ENCODE assay signal across 21 mouse cellular contexts in the genomic region with DNA sequence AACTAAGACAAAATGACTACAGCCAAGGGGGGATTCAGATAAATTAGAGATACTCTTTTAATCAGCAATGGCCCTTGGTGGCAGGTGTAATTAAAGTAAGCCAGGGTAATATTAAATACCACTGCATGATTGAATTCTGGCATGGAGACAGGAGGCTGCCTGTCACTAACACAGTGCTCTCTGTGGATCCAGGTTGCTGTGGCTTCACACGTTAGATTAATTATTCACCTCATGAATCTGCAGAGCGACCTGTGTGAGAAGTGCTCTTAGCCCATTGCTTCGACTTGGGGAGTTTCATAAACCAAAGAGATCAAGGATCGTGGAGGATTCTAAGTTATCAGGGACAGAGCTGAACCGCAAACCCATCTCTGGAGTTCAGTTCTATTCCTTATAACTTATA.
DNase-seq lines count a peak whose midpoint lies in the region; ATAC-seq and TF ChIP-seq lines count a peak whose summit lies in the region.
"Had no signal": no experiment of that assay in that cellular context is flagged by ENCODE, and none has a peak within 500 bp of the region (broad histone marks: within the 10 kb centered on the region; RNA-seq: fewer than 3 reads in every experiment).

No protein-coding gene starts in this region.

- no peak for TF ChIP-seq POLR2A in kidney, adult 2 months (IDR thresholded peaks at IDR 0.05; ENCODE audit: low read depth, low read length)

- no peak overlapping the region for H3K4me2 ChIP-seq in hindbrain, postnatal 0 days (ENCODE audit: low read depth, low read length)
- H3K4me2 ChIP-seq in hindbrain, embryonic 14.5 days (replicated peaks): no peak overlapping the region
- no peak overlapping the region for H3K4me2 ChIP-seq in kidney, embryonic 16.5 days (replicated peaks; ENCODE audit: low read depth, low read length)
- H3K4me2 ChIP-seq in midbrain, postnatal 0 days (ENCODE audit: low read depth, low read length, poor library complexity, severe bottlenecking): no peak overlapping the region
- H3K4me2 ChIP-seq in midbrain, embryonic 16.5 days (ENCODE audit: low read length): no peak overlapping the region
- H3K4me2 ChIP-seq: forebrain, embryonic 13.5 days; heart, embryonic 13.5 days had no signal

- H3K9ac ChIP-seq in hindbrain, postnatal 0 days (replicated peaks; ENCODE audit: low read length): no peak overlapping the region
- no peak overlapping the region for H3K9ac ChIP-seq in hindbrain, embryonic 14.5 days
- no peak overlapping the region for H3K9ac ChIP-seq in kidney, embryonic 16.5 days (replicated peaks; ENCODE audit: low read length)
- H3K9ac ChIP-seq in midbrain, postnatal 0 days (replicated peaks; ENCODE audit: low read length, poor library complexity, severe bottlenecking): no peak overlapping the region
- H3K9ac ChIP-seq in midbrain, embryonic 16.5 days (ENCODE audit: low read depth, low read length): no peak overlapping the region
- H3K9ac ChIP-seq: forebrain, embryonic 13.5 days; heart, embryonic 13.5 days had no signal

- H3K9me3 ChIP-seq in hindbrain, postnatal 0 days (ENCODE audit: low read length): no peaks in the 10 kb centered on the region
- H3K9me3 ChIP-seq in hindbrain, embryonic 14.5 days (ENCODE audit: control insufficient read depth, low read length): no peaks in the 10 kb centered on the region
- H3K9me3 ChIP-seq in kidney, embryonic 16.5 days (ENCODE audit: low read length): no peaks in the 10 kb centered on the region
- H3K9me3 ChIP-seq in midbrain, postnatal 0 days (ENCODE audit: low read length): no peaks in the 10 kb centered on the region
- H3K9me3 ChIP-seq in midbrain, embryonic 16.5 days (replicated peaks; ENCODE audit: control insufficient read depth, low read length, poor library complexity, severe bottlenecking): no peaks in the 10 kb centered on the region
- H3K9me3 ChIP-seq: forebrain, embryonic 10.5 days; forebrain, embryonic 13.5 days; heart, embryonic 10.5 days; heart, embryonic 13.5 days had no signal

- no peaks in the 10 kb centered on the region for H3K4me1 ChIP-seq in hindbrain, postnatal 0 days (ENCODE audit: insufficient read depth, low read length)
- H3K4me1 ChIP-seq in hindbrain, embryonic 14.5 days (replicated peaks; ENCODE audit: control insufficient read depth, insufficient read depth, low read length): no peaks in the 10 kb centered on the region
- H3K4me1 ChIP-seq in kidney, adult 2 months (ENCODE audit: control insufficient read depth, insufficient read depth, low read length): 0 out of 2 replicates have a peak, but pooled peaks cover 2% of the 10 kb centered on the region
- H3K4me1 ChIP-seq in kidney, embryonic 16.5 days (ENCODE audit: insufficient read depth, low read length): no peaks in the 10 kb centered on the region; the same call in 1 of the 2 replicates
- no peaks in the 10 kb centered on the region for H3K4me1 ChIP-seq in midbrain, postnatal 0 days (ENCODE audit: insufficient read depth, low read length)
- no peaks in the 10 kb centered on the region for H3K4me1 ChIP-seq in midbrain, embryonic 16.5 days (ENCODE audit: control insufficient read depth, insufficient read depth, low read length)
- H3K4me1 ChIP-seq: forebrain, embryonic 10.5 days; forebrain, embryonic 13.5 days; heart, embryonic 10.5 days; heart, embryonic 13.5 days had no signal

- H3K4me3 ChIP-seq in hindbrain, postnatal 0 days (ENCODE audit: low read length): no peak overlapping the region
- H3K4me3 ChIP-seq in hindbrain, embryonic 14.5 days (replicated peaks; ENCODE audit: low read length): no peak overlapping the region
- H3K4me3 ChIP-seq in kidney, adult 2 months (ENCODE audit: insufficient read depth, low read depth, low read length): no peak overlapping the region
- H3K4me3 ChIP-seq in kidney, embryonic 16.5 days (ENCODE audit: low read length): no peak overlapping the region
- H3K4me3 ChIP-seq in midbrain, postnatal 0 days (ENCODE audit: low read depth, low read length): no peak overlapping the region
- H3K4me3 ChIP-seq in midbrain, embryonic 16.5 days (ENCODE audit: low read depth, low read length): no peak overlapping the region
- H3K4me3 ChIP-seq: forebrain, embryonic 10.5 days; forebrain, embryonic 13.5 days; heart, adult 2 months; heart, embryonic 10.5 days; heart, embryonic 13.5 days had no signal

- ATAC-seq in hindbrain, postnatal 0 days: no peak
- no peak for ATAC-seq in hindbrain, embryonic 14.5 days (ENCODE audit: low FRiP score)
- no peak for ATAC-seq in kidney, embryonic 16.5 days (ENCODE audit: low FRiP score, low TSS enrichment)
- no peak for ATAC-seq in midbrain, postnatal 0 days (ENCODE audit: low FRiP score)
- no peak for ATAC-seq in midbrain, embryonic 16.5 days
- ATAC-seq: activated CD4-positive, CD25-positive, alpha-beta regulatory T cell, adult 4 months; forebrain, embryonic 13.5 days; forebrain, embryonic 16.5 days had no signal

- DNase-seq in hindbrain, postnatal 0 days (ENCODE audit: low spot score): peak; percentile 9
- DNase-seq in hindbrain, embryonic 14.5 days (ENCODE audit: low spot score): no peak
- DNase-seq in kidney, adult 2 months: peak; percentile 74
- DNase-seq in midbrain, postnatal 0 days (ENCODE audit: low spot score): peak; percentile 30
- no peak for DNase-seq in thymus, postnatal 10 days (ENCODE audit: low spot score in 2 of 2)
- DNase-seq: adrenal gland, adult 8-10 months; adrenal gland, postnatal 25 days; cerebellum, postnatal 14 days; gastrocnemius, postnatal 10 days; gastrocnemius, postnatal 36 days; heart, adult 2 months; heart, postnatal 14 days; heart, postnatal 4 days had no signal

- H3K27ac ChIP-seq in hindbrain, postnatal 0 days: no peak overlapping the region
- H3K27ac ChIP-seq in hindbrain, embryonic 14.5 days: no peak overlapping the region
- no peak overlapping the region for H3K27ac ChIP-seq in kidney, adult 2 months (ENCODE audit: insufficient read depth, low read depth, low read length)
- H3K27ac ChIP-seq in kidney, embryonic 16.5 days (ENCODE audit: low read length): no peak overlapping the region
- H3K27ac ChIP-seq in midbrain, postnatal 0 days (ENCODE audit: low read depth, low read length): no peak overlapping the region
- no peak overlapping the region for H3K27ac ChIP-seq in midbrain, embryonic 16.5 days (ENCODE audit: low read length)
- H3K27ac ChIP-seq: forebrain, embryonic 10.5 days; forebrain, embryonic 13.5 days; heart, adult 2 months; heart, embryonic 10.5 days; heart, embryonic 13.5 days had no signal

- 67% methylated on average over 5 of the region's 5 CpGs for WGBS in hindbrain, postnatal 0 days
- 78% methylated on average over 5 of the region's 5 CpGs for WGBS in hindbrain, embryonic 14.5 days
- 45% methylated on average over 5 of the region's 5 CpGs for WGBS in kidney, adult 2 months
- WGBS in kidney, embryonic 16.5 days: 70% methylated on average over 5 of the region's 5 CpGs
- 80% methylated on average over 5 of the region's 5 CpGs for WGBS in midbrain, postnatal 0 days
- 77% methylated on average over 5 of the region's 5 CpGs for WGBS in midbrain, embryonic 16.5 days

- no peaks in the 10 kb centered on the region for H3K27me3 ChIP-seq in hindbrain, postnatal 0 days (ENCODE audit: insufficient read depth, low read length)
- H3K27me3 ChIP-seq in hindbrain, embryonic 14.5 days (ENCODE audit: control insufficient read depth, insufficient read depth, low read length): no peaks in the 10 kb centered on the region
- no peaks in the 10 kb centered on the region for H3K27me3 ChIP-seq in kidney, adult 2 months (replicated peaks; ENCODE audit: control insufficient read depth, insufficient read depth, low read length)
- no peaks in the 10 kb centered on the region for H3K27me3 ChIP-seq in kidney, embryonic 16.5 days (ENCODE audit: insufficient read depth, low read length)
- H3K27me3 ChIP-seq in midbrain, postnatal 0 days (ENCODE audit: insufficient read depth, low read length): no peaks in the 10 kb centered on the region
- no peaks in the 10 kb centered on the region for H3K27me3 ChIP-seq in midbrain, embryonic 16.5 days (ENCODE audit: control insufficient read depth, insufficient read depth, low read depth, low read length)
- H3K27me3 ChIP-seq: forebrain, embryonic 13.5 days; heart, embryonic 13.5 days had no signal

- H3K36me3 ChIP-seq in hindbrain, postnatal 0 days (ENCODE audit: insufficient read depth, low read length): no peaks in the 10 kb centered on the region
- no peaks in the 10 kb centered on the region for H3K36me3 ChIP-seq in hindbrain, embryonic 14.5 days (replicated peaks; ENCODE audit: control insufficient read depth, insufficient read depth)
- H3K36me3 ChIP-seq in kidney, adult 2 months (ENCODE audit: control insufficient read depth, insufficient read depth, low read length): no peaks in the 10 kb centered on the region
- no peaks in the 10 kb centered on the region for H3K36me3 ChIP-seq in kidney, embryonic 16.5 days (ENCODE audit: insufficient read depth, low read length)
- no peaks in the 10 kb centered on the region for H3K36me3 ChIP-seq in midbrain, postnatal 0 days (ENCODE audit: insufficient read depth, low read length)
- no peaks in the 10 kb centered on the region for H3K36me3 ChIP-seq in midbrain, embryonic 16.5 days (ENCODE audit: control insufficient read depth, insufficient read depth, low read length)
- H3K36me3 ChIP-seq: forebrain, embryonic 10.5 days; heart, embryonic 10.5 days; heart, embryonic 13.5 days had no signal

- no peak for TF ChIP-seq CTCF in hindbrain, postnatal 0 days (IDR thresholded peaks at IDR 0.05; ENCODE audit: low read depth)
- no peak for TF ChIP-seq CTCF in kidney, adult 2 months (conservative IDR thresholded peaks at IDR 0.05; ENCODE audit: insufficient read depth, insufficient read length, low read depth, low read length)
- no peak for TF ChIP-seq CTCF in midbrain, postnatal 0 days (IDR thresholded peaks at IDR 0.05)

Comparison
In these comparisons a context has a peak if more than half of its experiments do, and no peak if none do; other contexts are left out.
1. DNase-seq: peak in hindbrain, postnatal 0 days (single experiment), kidney, adult 2 months (single experiment) and midbrain, postnatal 0 days (single experiment); none in hindbrain, embryonic 14.5 days (single experiment) and thymus, postnatal 10 days (0 of 2).